Mouse (Mus musculus): ENCODE results near the gene Rab37.

- TF ChIP-seq CTCF (IDR thresholded peaks at IDR 0.05; ENCODE audit: low read depth) (no peak), EP300 (optimal IDR thresholded peaks at IDR 0.05) (no peak)
These were observed 96.5 kb downstream of the Rab37 start, which contains the start of gene Nat9 for GRCm38 (mm10) chr11:115187693-115188092.
